Mouse (Mus musculus) brain, embryonic 14.5 days (tissue): Measurements from ENCODE around the gene Pi16.

Experiments used
- CTCF ChIP-seq: fragments of 200-500 bp; IDR thresholded peaks from 2 replicates; pipeline ENCODE4 v1.5.1; 2012; ENCODE audit warnings: inconsistent platforms, mild to moderate bottlenecking, moderate library complexity, borderline replicate concordance; ENCODE audit not compliant: insufficient read depth, insufficient read length; ENCODE audit errors: extremely low read depth
- POLR2A ChIP-seq: fragments of 200-500 bp; IDR thresholded peaks from 2 replicates; pipeline ENCODE4 v1.6.1; 2012; ENCODE audit warnings: mild to moderate bottlenecking, inconsistent platforms, borderline replicate concordance; ENCODE audit not compliant: poor library complexity, insufficient read depth, insufficient read length, severe bottlenecking; ENCODE audit errors: extremely low read depth

DNA sequence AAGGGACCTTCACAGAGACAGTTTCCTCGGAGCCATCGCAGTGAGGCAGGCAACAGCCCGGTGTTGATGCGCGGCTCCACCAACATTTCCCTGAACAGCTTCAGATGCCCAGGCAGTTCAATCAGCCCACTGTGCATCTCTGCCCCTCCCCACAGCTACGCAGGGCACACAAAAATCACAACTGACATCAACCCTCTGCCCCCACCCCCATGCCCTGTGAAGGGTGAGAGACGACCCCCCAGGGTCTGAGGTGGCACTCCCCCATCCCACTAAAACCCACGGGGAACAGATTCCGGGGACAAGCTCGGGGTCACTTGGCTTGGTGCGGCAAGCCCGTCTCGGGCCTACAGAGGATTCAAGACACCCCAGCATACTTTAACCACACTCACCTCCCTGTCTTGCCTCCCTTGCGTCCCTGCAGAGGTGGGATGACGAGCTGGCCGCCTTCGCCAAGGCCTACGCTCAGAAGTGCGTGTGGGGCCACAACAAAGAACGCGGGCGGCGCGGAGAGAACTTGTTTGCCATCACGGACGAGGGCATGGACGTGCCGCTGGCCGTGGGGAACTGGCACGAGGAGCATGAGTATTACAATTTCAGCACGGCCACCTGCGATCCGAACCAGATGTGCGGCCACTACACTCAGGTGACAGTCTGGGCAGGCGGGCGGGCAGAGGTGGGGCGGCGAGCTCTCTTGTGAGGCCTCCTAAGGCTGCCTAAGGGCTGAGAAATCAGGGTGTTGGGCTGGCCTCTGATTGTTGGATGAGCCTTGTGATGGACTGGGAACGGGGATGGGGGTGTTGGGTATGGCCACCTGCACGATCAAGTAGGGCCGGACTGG lies 4.5 kb downstream of the Pi16 start:
- TF ChIP-seq CTCF = no peak
- TF ChIP-seq POLR2A = no peak
